34 mouse cellular contexts compared by ENCODE assay signal in the genomic region with DNA sequence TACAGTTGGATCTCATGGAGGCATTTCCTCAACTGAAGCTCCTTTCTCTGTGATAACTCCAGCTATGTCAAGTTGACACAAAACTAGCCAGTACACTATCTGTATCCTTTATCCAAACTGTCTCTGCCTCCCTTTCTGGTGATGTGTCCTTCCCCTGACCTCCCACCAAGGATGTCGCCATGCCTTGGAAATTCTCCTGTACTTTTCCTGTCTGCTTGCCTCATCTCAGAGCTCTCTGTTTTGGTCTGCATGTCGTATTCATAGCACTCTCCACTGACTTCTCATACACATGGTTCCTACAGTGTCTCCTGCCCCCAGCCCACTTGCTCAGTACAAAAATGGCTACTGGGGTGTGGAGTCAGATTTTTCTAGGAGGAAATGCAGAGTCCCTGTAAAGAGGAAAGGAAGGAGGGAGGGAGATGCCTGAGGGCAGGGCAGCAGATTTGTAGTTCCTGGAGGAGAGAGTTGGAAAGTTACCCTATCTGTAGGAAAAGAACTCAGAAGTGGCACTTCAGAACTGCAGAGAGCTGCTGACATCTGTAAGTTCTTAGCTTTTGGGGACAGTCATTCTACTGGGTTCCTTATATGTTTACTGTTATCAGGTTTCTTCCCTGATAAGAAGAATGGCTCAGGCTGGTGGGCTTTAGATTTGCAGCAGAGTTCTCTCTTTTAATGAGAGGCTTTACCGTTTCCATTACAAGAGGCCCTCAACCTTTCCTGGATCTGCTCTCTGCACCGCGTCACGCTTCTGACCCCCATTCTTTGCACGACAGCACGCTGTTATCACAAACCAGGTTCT. TPM values are rescaled to one million over a fixed set of nuclear protein-coding genes. Genes with fewer than 3 reads are reported as not detected.
DNase-seq lines count a peak whose midpoint lies in the region; ATAC-seq and TF ChIP-seq lines count a peak whose summit lies in the region.
"Had no signal": no experiment of that assay in that cellular context is flagged by ENCODE, and none has a peak within 500 bp of the region (broad histone marks: within the 10 kb centered on the region; RNA-seq: fewer than 3 reads in every experiment).

No protein-coding gene starts in this region.

- no peak overlapping the region for H3K4me3 ChIP-seq in heart, embryonic 11.5 days (ENCODE audit: low read depth, low read length)
- H3K4me3 ChIP-seq in heart, postnatal 0 days (ENCODE audit: low read depth, low read length) = no peak overlapping the region
- H3K4me3 ChIP-seq in lung, embryonic 16.5 days (ENCODE audit: low read length) = no peak overlapping the region
- no peak overlapping the region for H3K4me3 ChIP-seq in lung, adult 2 months (replicated peaks; ENCODE audit: extremely low read depth, low read depth, low read length)
- H3K4me3 ChIP-seq: embryonic facial prominence, embryonic 13.5 days; erythroblast, embryonic 14.5 days; forebrain, embryonic 12.5 days; kidney, embryonic 15.5 days; limb, embryonic 13.5 days; liver, embryonic 15.5 days; midbrain, embryonic 13.5 days; stomach, embryonic 15.5 days had no signal

- no peak for ATAC-seq in heart, embryonic 11.5 days (replicated peaks; ENCODE audit: insufficient number of reproducible peaks, low FRiP score, low TSS enrichment)
- 0 out of 2 replicates have a peak, but pooled peaks have one; percentile 17 for ATAC-seq in heart, postnatal 0 days (ENCODE audit: insufficient read depth, low read depth)
- peak; percentile 15; the same call in 1 of the 2 replicates for ATAC-seq in lung, embryonic 16.5 days (ENCODE audit: low read depth)
- 0 out of 2 replicates have a peak, but pooled peaks have one; percentile 30 for ATAC-seq in megakaryocyte-erythroid progenitor cell, adult 5-6 weeks (replicated peaks; ENCODE audit: low FRiP score, low TSS enrichment, poor library complexity, severe bottlenecking)
- ATAC-seq: hindbrain, postnatal 0 days; midbrain, embryonic 13.5 days had no signal

- H3K9ac ChIP-seq in heart, embryonic 11.5 days (ENCODE audit: low read depth, low read length) = no peak overlapping the region
- no peak overlapping the region for H3K9ac ChIP-seq in heart, postnatal 0 days (replicated peaks; ENCODE audit: low read depth, low read length)
- no peak overlapping the region for H3K9ac ChIP-seq in lung, embryonic 16.5 days (ENCODE audit: low read length)
- H3K9ac ChIP-seq: embryonic facial prominence, embryonic 13.5 days; forebrain, embryonic 12.5 days; kidney, embryonic 15.5 days; limb, embryonic 13.5 days; liver, embryonic 15.5 days; midbrain, embryonic 13.5 days; stomach, embryonic 15.5 days had no signal

- peak overlapping the region; percentile 17 for H3K4me2 ChIP-seq in heart, embryonic 11.5 days
- H3K4me2 ChIP-seq in heart, postnatal 0 days (ENCODE audit: low read depth, low read length) = no peak overlapping the region
- H3K4me2 ChIP-seq in lung, embryonic 16.5 days (ENCODE audit: low read depth, low read length) = no peak overlapping the region
- H3K4me2 ChIP-seq: embryonic facial prominence, embryonic 13.5 days; forebrain, embryonic 12.5 days; kidney, embryonic 15.5 days; limb, embryonic 13.5 days; liver, embryonic 15.5 days; midbrain, embryonic 13.5 days; stomach, embryonic 15.5 days had no signal

- H3K9me3 ChIP-seq in heart, embryonic 11.5 days (replicated peaks; ENCODE audit: control insufficient read depth, low read length) = no peaks in the 10 kb centered on the region
- H3K9me3 ChIP-seq in heart, postnatal 0 days (replicated peaks; ENCODE audit: control insufficient read depth, low read length) = no peaks in the 10 kb centered on the region
- H3K9me3 ChIP-seq in lung, embryonic 16.5 days (ENCODE audit: control insufficient read depth, low read length) = no peaks in the 10 kb centered on the region
- H3K9me3 ChIP-seq: embryonic facial prominence, embryonic 13.5 days; forebrain, embryonic 12.5 days; G1E; kidney, embryonic 15.5 days; limb, embryonic 13.5 days; liver, embryonic 15.5 days; midbrain, embryonic 13.5 days; stomach, embryonic 15.5 days had no signal

- TF ChIP-seq POLR2A in lung, adult 2 months (IDR thresholded peaks at IDR 0.05; ENCODE audit: borderline replicate concordance, extremely low read depth, low read depth, low read length) = no peak

- TF ChIP-seq EP300 in heart, postnatal 0 days (IDR thresholded peaks at IDR 0.05; ENCODE audit: low read depth) = no peak

- H3K27ac ChIP-seq in heart, embryonic 11.5 days (ENCODE audit: low read depth, low read length) = peak overlapping the region; percentile 73
- H3K27ac ChIP-seq in heart, postnatal 0 days (ENCODE audit: low read depth) = no peak overlapping the region
- peak overlapping the region; percentile 4; the same call in 1 of the 2 replicates for H3K27ac ChIP-seq in lung, embryonic 16.5 days (ENCODE audit: low read length)
- H3K27ac ChIP-seq: embryonic facial prominence, embryonic 13.5 days; forebrain, embryonic 12.5 days; hindbrain, postnatal 0 days; kidney, embryonic 15.5 days; limb, embryonic 13.5 days; liver, embryonic 15.5 days; midbrain, embryonic 13.5 days; stomach, embryonic 15.5 days had no signal

- peaks cover 13% of the 10 kb centered on the region; the same call in 1 of the 2 replicates for H3K4me1 ChIP-seq in heart, embryonic 11.5 days (ENCODE audit: control insufficient read depth, insufficient read depth, low read length)
- H3K4me1 ChIP-seq in heart, postnatal 0 days (ENCODE audit: control insufficient read depth, insufficient read depth) = peaks cover 9% of the 10 kb centered on the region; the same call in 1 of the 2 replicates
- peaks cover 14% of the 10 kb centered on the region for H3K4me1 ChIP-seq in lung, embryonic 16.5 days (replicated peaks; ENCODE audit: control insufficient read depth, insufficient read depth, low read length)
- H3K4me1 ChIP-seq in lung, adult 2 months (ENCODE audit: control insufficient read depth, insufficient read depth, low read length) = no peaks in the 10 kb centered on the region
- H3K4me1 ChIP-seq: forebrain, embryonic 12.5 days; kidney, embryonic 15.5 days; limb, embryonic 13.5 days; liver, embryonic 15.5 days; midbrain, embryonic 13.5 days; stomach, embryonic 15.5 days had no signal

- H3K36me3 ChIP-seq in heart, embryonic 11.5 days (ENCODE audit: control insufficient read depth, insufficient read depth, low read length) = no peaks in the 10 kb centered on the region
- no peaks in the 10 kb centered on the region for H3K36me3 ChIP-seq in heart, postnatal 0 days (replicated peaks; ENCODE audit: control insufficient read depth, insufficient read depth, low read length)
- H3K36me3 ChIP-seq in lung, embryonic 16.5 days (ENCODE audit: control insufficient read depth, insufficient read depth, low read length) = no peaks in the 10 kb centered on the region
- H3K36me3 ChIP-seq: embryonic facial prominence, embryonic 13.5 days; forebrain, embryonic 12.5 days; G1E; kidney, embryonic 15.5 days; limb, embryonic 13.5 days; liver, embryonic 15.5 days; midbrain, embryonic 13.5 days; stomach, embryonic 15.5 days had no signal

- no peak for DNase-seq in heart, adult 18-20 months
- DNase-seq in heart, postnatal 0 days (ENCODE audit: low spot score) = no peak
- DNase-seq in heart, postnatal 14 days = no peak
- DNase-seq in lung, adult 2 months = no peak
- DNase-seq: B cell, adult 2 months; cerebellum, adult 2 months; cerebellum, postnatal 25 days; embryo, embryonic 11 days; gastrocnemius, postnatal 36 days; kidney, adult 11 months; kidney, postnatal 36 days; layer of hippocampus, adult 9-11 months; thymus, postnatal 25 days had no signal

- no peak for TF ChIP-seq CTCF in heart, postnatal 0 days (IDR thresholded peaks at IDR 0.05; ENCODE audit: low read depth)
- TF ChIP-seq CTCF in lung, adult 2 months (IDR thresholded peaks at IDR 0.05; ENCODE audit: insufficient read depth, low read length) = no peak

- no peaks in the 10 kb centered on the region for H3K27me3 ChIP-seq in heart, embryonic 11.5 days (ENCODE audit: control insufficient read depth, insufficient read depth, low read length)
- H3K27me3 ChIP-seq in heart, postnatal 0 days (ENCODE audit: control insufficient read depth, insufficient read depth, low read length) = no peaks in the 10 kb centered on the region
- no peaks in the 10 kb centered on the region for H3K27me3 ChIP-seq in lung, embryonic 16.5 days (ENCODE audit: control insufficient read depth, insufficient read depth, low read depth, low read length)
- H3K27me3 ChIP-seq: CH12.LX; embryonic facial prominence, embryonic 13.5 days; forebrain, embryonic 12.5 days; kidney, embryonic 15.5 days; limb, embryonic 13.5 days; liver, embryonic 15.5 days; midbrain, embryonic 13.5 days; stomach, embryonic 15.5 days had no signal

- intact Hi-C loops in heart, postnatal 14 days (cut with DNase I) = no loop called here

- WGBS in heart, embryonic 11.5 days (ENCODE audit: insufficient replicate concordance) = 11% methylated on average over 8 of the region's 8 CpGs
- WGBS in heart, postnatal 0 days = 21% methylated on average over 8 of the region's 8 CpGs
- WGBS in lung, embryonic 16.5 days = 29% methylated on average over 8 of the region's 8 CpGs
- WGBS in lung, adult 2 months = 52% methylated on average over 8 of the region's 8 CpGs

RNA-seq across cellular contexts. Expression of a gene that starts 11.7 kb away (rescaled TPM):
- polyA plus RNA-seq in heart, embryonic 11.5 days (2014; fragmentation: Nextera tagmentation; extraction: Ambion mirVana) = 1.4 and 2.9 TPM in 2 replicates
- total RNA-seq in heart, adult 18-20 months (2021) = 1 to 10 TPM; 4.1 to 4.7 TPM
- 0.81 and 3.7 TPM in 2 replicates for total RNA-seq in heart, postnatal 0 days (2014; rRNA removed; ENCODE audit: low replicate concordance)
- 1.6 and 1.8 TPM in 2 replicates for polyA plus RNA-seq in heart, postnatal 0 days (2015; fragmentation: Nextera tagmentation; extraction: Ambion mirVana)
- 1 to 10 TPM; 6.1 to 7.2 TPM for total RNA-seq in heart, postnatal 14 days (2021)
- 29.7 and 31.3 TPM in 2 replicates for polyA plus RNA-seq in lung, embryonic 16.5 days (2015; fragmentation: Nextera tagmentation; extraction: Ambion mirVana)
- polyA plus RNA-seq in lung, adult 2 months (2012; rRNA removed) = 4.6 and 8.0 TPM in 2 replicates
- total RNA-seq in megakaryocyte-erythroid progenitor cell, adult 5-6 weeks (2014; fragmentation: Nextera tagmentation) = 1.0 TPM in 1 of 2 replicates, not detected in the other
- total RNA-seq in megakaryocyte-erythroid progenitor cell, adult 5-6 weeks (2017) = 0.23 and 15.0 TPM in 2 replicates
- polyA plus RNA-seq: erythroblast, embryonic 14.5 days; G1E had no signal

RNA-seq across cellular contexts. Expression of a gene that starts 40.1 kb away (rescaled TPM):
- polyA plus RNA-seq in heart, embryonic 11.5 days (2014; fragmentation: Nextera tagmentation; extraction: Ambion mirVana) = 1.3 TPM in 2 replicates
- total RNA-seq in heart, adult 18-20 months (2021) = 1 to 10 TPM in 1 of 2 experiments, under 1 TPM in 1; 0.22 to 1.0 TPM
- total RNA-seq in heart, postnatal 0 days (2014; rRNA removed; ENCODE audit: low replicate concordance) = 0.31 TPM in 1 of 2 replicates, not detected in the other
- 0.29 and 0.33 TPM in 2 replicates for polyA plus RNA-seq in heart, postnatal 0 days (2015; fragmentation: Nextera tagmentation; extraction: Ambion mirVana)
- under 1 TPM; 0.29 to 0.56 TPM for total RNA-seq in heart, postnatal 14 days (2021)
- polyA plus RNA-seq in lung, embryonic 16.5 days (2015; fragmentation: Nextera tagmentation; extraction: Ambion mirVana) = 1.4 and 1.8 TPM in 2 replicates
- 0.86 and 0.90 TPM in 2 replicates for polyA plus RNA-seq in lung, adult 2 months (2012; rRNA removed)
- 0.83 and 2.6 TPM in 2 replicates for total RNA-seq in megakaryocyte-erythroid progenitor cell, adult 5-6 weeks (2014; fragmentation: Nextera tagmentation)
- total RNA-seq in megakaryocyte-erythroid progenitor cell, adult 5-6 weeks (2017) = 3.4 and 7.8 TPM in 2 replicates
- total RNA-seq: adrenal gland, adult 2 months; gastrocnemius, postnatal 36 days; hindbrain, postnatal 0 days; left cerebral cortex, adult 18-20 months; left cerebral cortex, postnatal 25 days had no signal
- polyA plus RNA-seq: adrenal gland, adult 2 months; cerebellum, adult 2 months; erythroblast, embryonic 14.5 days; G1E had no signal

RNA-seq across cellular contexts. Expression of a gene that starts 53.2 kb away (rescaled TPM):
- polyA plus RNA-seq in heart, embryonic 11.5 days (2014; fragmentation: Nextera tagmentation; extraction: Ambion mirVana) = not detected in 2 replicates
- total RNA-seq in heart, adult 18-20 months (2021) = not detected
- total RNA-seq in heart, postnatal 0 days (2014; rRNA removed; ENCODE audit: low replicate concordance) = not detected in 2 replicates
- polyA plus RNA-seq in heart, postnatal 0 days (2015; fragmentation: Nextera tagmentation; extraction: Ambion mirVana) = not detected in 2 replicates
- total RNA-seq in heart, postnatal 14 days (2021) = not detected
- 0.20 TPM in 1 of 2 replicates, not detected in the other for polyA plus RNA-seq in lung, embryonic 16.5 days (2015; fragmentation: Nextera tagmentation; extraction: Ambion mirVana)
- 5.2 TPM in 1 of 2 replicates, not detected in the other for polyA plus RNA-seq in lung, adult 2 months (2012; rRNA removed)
- total RNA-seq in megakaryocyte-erythroid progenitor cell, adult 5-6 weeks (2014; fragmentation: Nextera tagmentation) = not detected in 2 replicates
- not detected in 2 replicates for total RNA-seq in megakaryocyte-erythroid progenitor cell, adult 5-6 weeks (2017)
- total RNA-seq: adrenal gland, adult 2 months; CH12.LX; gastrocnemius, postnatal 36 days; hindbrain, postnatal 0 days; left cerebral cortex, adult 18-20 months; left cerebral cortex, postnatal 25 days; megakaryocyte, adult 5-6 weeks; monocyte, adult 5-6 weeks; neutrophil, adult 5-6 weeks had no signal
- polyA plus RNA-seq: adrenal gland, adult 2 months; cerebellum, adult 2 months; erythroblast, embryonic 14.5 days; G1E; hindbrain, embryonic 11.5 days; kidney, embryonic 15.5 days; liver, embryonic 15.5 days had no signal
